Mouse (Mus musculus) fibroblast of lung, adult 2 months (primary cell): ENCODE measurements around the gene Atp6v0a1.

Source experiments
- DNase-seq: peaks from one replicate; pipeline ENCODE4 v3.0.0-alpha.2; 2011; ENCODE audit warnings: low read depth

The Atp6v0a1 gene

DNA sequence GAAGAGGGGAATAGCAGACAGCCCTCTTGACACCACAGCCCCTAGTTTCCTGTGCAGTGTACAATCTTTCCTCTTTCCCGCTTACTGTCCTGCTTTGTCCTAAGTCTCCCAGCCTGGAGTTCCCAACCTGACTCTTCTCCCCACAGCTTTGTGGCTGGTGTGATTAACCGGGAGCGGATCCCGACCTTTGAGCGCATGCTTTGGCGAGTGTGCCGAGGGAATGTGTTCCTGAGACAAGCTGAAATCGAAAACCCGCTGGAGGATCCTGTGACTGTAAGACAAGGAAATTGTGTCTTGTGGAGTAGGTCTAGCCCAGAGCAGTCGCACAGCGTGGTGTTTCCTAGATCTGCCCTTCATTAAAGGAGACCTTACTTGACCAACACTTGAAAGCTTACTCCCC, 17.9 kb downstream of the Atp6v0a1 start:
- DNase-seq, result no peak

DNA sequence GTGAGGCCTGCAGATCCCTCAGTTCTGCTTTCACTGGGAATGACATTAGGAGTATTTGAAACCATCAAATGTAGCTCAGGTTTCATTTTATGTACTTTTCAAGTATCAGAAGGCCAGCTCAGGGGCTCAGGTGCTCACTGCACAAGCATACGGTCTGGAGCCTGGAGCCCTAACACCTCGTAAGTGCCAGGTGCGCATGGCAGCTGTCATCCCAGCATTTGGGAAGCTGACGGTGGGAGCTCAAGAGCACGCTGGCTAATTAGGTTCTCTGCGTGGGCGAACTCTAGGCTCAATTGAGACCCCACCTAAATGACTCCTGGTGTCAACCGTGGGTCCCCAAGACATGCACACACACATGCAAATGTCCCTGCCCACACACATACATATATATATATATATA, 20.1 kb downstream of the Atp6v0a1 start:
- DNase-seq, result no peak

DNA sequence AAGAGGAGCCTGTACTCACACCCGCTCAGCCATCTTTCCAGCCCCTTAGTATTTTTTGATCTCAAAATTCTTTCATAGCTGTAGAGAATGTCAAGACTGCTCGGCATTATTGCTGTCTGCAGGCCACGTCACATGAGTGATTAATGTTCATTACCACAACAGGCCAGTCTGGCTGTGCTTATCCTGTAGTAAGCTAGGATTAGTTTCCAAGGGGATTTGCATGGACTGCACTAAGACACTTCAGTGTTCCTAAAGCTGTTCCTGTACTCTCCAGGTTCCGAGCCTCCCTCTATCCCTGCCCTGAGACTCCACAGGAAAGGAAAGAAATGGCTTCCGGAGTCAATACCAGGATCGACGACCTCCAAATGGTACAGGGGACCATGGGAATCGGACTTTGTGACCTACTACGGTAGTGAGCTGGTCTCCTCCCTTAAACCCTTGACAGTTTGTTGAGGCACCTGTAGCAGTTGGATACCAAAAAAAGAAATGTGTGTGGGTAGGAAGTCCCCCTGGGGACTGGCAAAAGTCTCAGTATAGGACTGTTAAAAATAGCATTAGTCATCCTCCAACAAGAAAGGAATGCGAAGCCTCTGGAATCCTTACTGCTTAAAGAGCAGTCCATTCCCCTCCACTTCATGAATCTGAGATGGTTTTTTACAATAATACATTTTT, 21.0 kb downstream of the Atp6v0a1 start:
- no peak for DNase-seq

DNA sequence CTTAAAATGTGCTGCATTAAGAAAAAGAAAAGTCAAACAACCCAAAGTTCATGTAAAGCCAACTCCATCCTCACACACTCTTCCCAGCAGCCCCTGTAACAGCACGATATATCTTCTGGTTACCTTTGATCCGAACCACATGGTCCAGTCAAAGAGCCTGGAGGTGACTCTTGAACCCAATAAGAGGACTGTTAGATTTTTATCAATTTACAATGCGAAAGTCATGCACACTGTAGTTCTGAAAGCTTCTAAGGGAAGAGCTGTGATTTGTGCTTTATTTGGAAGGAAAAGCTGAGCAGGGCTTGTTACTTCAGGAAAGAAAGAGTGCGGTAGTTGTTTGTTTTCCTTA, 21.5 kb downstream of the Atp6v0a1 start:
- DNase-seq, result no peak

DNA sequence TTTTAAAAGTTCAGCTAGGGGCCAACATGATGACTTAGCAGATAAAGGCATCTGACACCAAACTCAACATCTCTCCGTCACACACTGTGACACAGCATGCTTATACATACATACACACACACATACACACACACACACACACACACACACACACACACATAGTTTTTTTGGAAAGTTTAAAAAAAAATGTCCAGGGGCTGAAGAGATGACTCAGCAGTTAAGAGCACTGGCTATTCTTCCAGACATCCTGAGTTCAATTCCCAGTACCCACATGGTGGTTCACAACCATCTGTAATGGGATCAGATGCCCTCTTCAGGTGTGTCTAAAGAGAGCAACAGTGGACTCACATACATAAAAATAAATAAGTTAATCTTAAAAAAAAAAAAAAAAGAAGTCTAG, 22.2 kb downstream of the Atp6v0a1 start:
- DNase-seq, result no peak

DNA sequence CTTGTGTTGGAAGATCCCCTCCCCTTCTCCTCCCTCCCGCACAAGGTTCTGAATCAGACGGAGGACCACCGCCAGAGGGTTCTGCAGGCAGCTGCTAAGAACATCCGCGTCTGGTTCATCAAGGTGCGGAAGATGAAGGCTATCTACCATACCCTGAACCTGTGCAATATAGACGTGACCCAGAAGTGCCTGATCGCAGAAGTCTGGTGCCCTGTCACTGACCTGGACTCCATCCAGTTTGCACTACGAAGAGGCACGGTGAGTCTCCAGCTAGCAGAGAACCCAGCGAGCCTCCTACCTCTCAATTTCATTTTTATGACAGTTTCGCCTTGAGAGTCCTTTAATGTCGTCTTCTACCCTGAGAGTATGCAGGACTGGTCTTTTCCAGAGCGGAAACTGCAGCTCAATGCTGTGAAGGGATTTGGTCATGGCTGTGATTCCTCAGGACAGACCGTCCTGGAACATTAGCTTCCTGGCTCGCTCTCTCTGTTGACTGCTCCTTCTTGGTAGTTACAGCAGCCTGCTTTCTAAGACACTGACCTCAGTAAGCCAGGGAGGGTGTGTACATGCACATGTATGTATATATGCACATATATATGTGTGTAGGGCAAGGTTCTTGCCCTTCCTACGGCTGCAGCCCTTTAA, 24.7 kb downstream of the Atp6v0a1 start:
- DNase-seq, result no peak

DNA sequence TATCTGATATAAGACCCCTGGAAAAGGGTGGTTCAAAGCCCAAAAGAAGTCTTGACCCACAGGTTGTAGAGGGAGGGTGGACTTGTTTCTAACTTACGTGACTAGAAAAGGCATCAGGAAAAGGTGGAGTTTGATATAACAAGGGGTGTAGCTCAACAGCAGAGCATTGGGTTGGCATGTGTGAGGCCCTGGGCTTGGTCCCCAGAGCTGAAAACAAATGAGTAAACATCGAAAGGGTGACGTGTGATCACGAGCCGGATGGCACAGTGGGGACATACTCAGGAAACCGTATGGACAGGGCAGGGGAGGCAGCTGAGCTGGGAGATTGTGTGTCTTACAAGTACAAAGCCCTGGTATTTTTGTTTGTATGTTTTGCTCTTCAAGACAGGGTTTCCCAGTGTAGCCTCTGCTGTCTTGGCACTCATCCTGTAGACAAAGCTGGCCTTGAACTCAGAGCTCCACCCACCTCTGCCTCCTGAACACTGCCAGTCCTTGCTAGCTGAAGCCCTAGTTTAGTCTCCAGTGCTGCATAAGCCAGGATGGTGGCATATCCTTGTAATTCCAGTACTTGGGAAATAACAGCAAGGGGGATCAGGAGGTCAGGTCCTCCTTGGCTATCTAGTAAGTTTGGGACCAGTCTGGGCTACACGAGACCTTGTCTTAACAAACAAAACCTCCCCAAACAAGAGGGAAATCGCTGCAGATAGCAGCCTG, 25.5 kb downstream of the Atp6v0a1 start:
- no peak for DNase-seq

DNA sequence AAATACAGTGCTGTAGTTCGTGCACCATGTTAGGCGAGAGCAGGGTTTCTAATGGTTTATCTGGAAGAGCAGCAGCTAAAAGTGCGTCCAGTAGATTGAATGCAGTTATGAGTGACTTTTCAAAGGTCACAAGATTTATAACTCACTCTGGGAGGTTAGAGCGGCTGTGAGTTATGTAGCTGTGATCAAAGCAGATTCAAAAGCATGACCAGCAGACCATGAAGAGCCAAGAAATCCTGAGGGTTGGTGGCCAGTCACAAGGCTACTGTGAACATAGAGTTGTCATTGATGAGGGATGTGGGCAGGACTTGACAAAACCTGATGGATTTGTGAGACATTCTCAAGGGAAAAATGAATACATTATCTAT, 26.1 kb downstream of the Atp6v0a1 start:
- no peak for DNase-seq

DNA sequence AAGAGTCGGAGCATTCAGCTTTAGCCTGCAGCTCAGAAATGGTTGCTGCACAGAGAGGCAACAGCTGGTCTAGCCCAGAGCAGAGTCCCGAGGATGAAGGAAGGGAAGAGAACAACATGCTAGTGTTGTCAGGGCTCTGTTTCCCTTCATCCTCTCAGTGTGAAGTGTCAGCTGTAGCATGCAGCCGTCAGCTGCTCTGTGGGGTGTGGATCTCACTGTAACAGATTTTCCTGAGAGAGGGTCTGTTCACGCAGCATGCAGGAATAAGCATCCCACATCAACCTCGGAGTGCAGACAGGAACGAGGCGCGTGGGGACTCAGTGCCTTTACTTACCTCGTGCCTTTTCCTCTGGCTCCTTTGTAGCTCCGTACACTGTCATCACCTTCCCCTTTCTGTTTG, 28.5 kb downstream of the Atp6v0a1 start:
- no peak for DNase-seq

DNA sequence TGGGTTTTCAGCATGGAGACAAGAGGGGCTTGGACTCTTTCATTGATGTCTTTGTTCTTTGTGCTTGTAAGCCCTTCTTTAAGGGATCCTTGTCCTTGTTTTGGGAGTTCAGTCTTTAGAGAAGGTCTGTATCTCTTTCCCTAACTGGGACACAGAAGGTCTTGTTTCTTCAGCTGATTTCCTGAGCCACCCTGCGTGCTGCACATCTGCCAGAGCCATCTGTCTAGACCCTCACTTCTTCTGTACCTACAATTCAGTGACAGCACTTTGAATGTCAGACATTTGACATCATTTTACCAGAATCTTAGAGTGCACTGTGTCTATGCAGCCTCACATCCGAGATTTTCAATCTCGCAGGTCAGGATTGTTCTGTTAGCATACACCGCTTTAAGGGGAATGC, 36.6 kb downstream of the Atp6v0a1 start:
- DNase-seq, result no peak

DNA sequence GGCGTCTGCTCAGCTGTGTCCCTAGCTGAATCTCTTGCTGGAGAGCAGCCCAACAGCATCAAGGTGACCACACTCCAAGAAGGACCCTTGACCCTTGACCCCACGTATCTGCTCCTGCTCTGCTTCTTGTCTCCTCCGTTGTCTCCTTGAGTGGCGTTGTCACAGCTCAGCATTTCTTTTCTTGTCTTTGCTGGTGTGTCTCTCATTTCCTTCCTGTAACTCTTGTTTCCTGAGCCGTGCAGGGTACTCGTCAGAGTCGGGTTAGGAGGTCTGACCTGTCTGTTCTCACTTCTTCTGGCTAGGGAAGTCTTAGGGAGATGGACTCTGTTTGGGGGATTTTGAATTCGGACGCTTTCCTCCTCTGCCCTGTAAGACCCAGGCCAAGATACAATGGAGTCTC, 37.2 kb downstream of the Atp6v0a1 start:
- no peak for DNase-seq

DNA sequence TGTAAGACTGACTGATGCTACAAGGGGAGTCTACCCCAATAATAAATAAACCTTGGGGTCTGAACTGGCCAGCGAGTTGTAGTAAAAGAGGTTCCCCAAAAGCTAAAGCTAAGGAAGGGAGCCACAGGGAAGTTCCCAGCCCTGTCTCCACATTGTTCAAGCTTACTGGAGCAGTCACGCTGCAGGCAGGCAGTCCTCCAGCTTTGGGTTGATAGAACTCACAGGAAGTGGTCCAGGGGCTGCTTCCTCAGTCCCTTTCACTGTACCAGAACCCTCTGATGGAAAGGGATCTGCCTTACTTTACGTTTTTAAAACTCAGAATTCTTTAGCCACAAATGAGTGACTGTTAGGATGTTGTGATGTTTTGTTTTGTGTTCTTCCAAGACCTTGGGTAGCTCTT, 38.2 kb downstream of the Atp6v0a1 start:
- no peak for DNase-seq

DNA sequence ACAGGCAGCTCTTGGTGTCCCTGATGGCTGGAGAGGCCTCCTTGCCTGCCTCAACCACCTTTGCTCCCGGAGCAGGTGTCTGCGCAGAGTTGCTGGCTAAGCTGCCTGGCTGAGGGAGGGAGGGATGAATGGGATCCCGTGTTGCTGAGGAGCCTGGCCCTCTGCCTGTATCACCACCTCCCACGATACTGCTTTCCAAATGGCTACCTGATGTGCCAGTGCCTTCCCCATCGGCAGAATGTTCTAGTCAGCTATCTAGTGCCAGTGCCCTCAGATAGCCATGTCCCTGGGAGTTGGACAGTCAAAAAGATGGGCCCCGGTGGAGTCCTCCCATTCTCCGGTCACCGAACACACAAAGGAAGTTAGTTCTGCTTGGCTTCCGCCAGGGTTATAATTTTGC, 41.1 kb downstream of the Atp6v0a1 start:
- no peak for DNase-seq

DNA sequence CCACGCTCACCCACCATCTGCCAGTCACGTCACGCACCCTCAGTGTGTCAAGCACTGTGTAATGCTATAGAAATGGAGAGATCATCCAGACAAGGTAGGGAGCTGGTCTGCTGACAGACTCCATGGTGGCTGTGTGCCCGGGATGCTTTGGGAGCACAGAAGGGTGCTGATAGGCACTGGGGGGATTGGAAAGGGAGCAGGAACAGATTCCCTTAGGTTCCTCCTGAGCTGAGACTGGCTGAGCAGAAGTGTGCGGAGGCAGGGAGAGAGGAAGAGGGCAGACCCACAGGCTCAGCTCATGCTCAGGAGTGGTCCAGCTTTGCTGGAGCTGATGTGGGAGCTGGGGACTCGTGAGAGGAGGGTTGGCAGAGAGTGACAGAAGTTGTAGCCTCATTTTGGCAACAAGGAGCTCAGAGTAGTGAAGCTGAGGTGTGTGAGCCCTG, 41.8 kb downstream of the Atp6v0a1 start:
- no peak for DNase-seq

DNA sequence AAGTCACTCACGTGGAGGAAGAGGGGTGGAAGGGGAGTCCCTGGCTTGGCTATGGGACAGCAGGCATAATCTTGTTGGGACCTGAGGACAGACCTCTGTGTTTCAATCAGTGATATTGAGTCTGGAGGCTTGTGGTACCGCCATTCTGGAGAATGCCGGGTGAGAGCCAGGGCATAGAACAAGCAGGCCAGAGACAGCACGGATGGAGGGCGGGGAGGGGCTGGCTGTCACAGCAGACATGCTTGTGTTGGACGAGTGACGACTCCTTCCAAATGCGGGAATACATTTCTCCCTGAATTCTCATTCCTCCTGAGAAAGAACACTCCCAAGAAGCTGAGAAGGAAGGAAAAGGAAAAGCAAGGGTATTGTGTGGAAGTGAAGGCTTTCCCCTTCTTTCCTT, 42.4 kb downstream of the Atp6v0a1 start:
- no peak for DNase-seq

DNA sequence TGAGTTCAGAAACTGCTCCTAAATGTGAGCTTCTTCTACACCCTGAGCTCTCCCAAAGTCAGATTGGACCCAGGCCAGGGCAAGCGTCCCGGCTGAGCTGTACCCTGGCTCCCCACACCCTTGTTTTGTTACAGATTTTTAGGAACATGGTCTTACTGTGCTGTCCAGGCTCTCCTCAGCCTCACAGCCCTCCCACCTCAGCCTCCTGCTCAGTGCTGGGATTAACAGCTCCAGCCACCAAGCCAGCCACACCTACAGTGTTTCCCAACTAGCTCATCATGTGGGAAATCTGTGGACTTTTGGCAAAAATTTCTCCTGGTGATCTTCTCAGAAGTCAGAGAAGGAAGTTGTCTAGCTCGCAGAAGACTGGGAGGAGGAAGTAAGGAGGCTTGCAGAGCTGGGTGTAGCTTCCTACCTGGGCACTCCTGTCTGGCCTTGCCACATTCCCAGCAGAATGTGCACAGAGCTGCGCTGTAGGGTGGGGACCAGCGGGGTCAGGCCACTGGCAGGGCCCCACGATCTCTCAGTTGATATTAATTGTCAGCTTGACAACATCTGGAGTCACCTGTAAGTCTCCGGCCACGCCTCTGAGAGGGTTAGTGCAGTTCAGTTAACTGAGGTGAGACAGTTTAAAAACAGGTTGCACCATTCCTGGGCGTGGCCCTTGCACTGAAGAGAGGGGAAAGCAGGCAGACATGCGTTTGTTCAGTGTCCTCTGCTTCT, 43.7 kb downstream of the Atp6v0a1 start:
- no peak for DNase-seq

DNA sequence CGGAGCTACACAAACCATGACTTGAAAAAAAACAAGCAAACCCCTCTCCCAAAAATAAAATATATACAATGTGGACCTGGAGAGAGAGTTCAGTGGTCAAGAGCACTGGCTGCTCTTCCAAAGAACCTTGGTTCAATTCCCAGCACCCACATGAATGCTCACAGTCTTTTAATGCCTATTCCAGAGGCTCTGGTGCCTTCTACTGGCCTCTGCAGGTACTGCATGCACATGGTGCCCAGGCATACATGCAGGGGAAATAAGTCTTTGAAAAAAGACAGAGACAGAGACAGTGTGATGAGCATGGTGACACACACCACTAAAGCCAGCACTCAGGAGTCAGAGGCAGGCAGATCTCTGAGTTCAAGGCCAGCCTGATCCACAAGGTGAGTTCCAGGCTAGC, 44.7 kb downstream of the Atp6v0a1 start:
- no peak for DNase-seq

DNA sequence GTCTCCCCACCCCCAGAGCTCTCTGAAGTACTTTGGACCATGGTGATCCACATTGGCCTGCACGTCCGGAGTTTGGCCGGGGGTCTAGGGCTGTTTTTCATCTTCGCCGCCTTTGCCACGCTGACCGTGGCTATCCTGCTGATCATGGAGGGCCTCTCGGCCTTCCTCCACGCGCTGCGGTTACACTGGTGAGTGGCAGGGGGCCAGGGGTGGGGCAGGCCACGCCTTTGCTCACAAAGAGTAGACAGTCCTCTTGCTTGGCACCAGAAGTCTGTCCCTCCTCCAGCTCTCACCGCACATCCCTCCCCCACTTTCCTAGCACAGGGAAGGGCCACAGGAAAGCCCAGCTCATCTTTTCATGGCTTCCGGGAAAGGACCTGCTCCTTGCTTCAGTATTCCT, 46.2 kb downstream of the Atp6v0a1 start:
- no peak for DNase-seq

DNA sequence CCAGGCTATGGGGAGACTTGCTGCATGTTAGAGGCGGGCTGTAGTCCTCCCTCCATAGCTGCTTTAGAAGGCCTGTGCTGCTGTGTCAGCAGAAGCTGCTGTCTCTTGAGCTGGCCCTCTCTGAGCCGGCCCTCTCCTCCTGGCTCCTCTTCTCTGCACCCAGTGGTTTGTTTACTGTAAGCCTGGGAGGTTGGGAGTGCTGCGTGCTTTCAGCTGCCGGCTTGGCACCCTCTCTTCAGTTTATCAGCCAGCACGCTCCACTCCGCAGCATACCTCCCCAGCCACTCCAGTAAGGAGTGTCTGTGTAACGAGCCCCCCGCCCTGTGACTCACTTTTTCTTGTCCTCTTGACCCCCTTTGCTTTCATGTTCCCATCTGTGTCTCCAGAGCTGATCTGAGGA, 47.6 kb downstream of the Atp6v0a1 start:
- DNase-seq, result no peak

DNA sequence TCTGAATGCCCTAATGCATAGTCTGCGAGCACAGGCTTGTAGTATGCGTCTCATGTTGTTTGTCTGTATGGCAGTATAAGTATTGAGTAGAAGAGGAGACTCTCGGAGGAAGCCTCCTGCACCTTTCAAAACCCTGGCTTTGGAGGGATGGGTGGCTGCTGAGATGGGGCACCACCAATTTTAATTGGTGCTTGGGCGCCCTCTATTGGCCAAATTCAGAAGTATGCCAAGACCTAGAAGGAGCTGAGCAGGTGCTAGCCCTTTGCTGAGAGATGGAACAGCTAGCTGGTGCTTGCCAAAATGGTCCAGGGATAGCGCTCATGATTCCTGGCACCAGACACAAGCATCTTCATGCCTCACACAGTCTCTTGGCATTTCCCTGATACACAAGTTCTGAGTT, 48.6 kb downstream of the Atp6v0a1 start:
- no peak for DNase-seq

DNA sequence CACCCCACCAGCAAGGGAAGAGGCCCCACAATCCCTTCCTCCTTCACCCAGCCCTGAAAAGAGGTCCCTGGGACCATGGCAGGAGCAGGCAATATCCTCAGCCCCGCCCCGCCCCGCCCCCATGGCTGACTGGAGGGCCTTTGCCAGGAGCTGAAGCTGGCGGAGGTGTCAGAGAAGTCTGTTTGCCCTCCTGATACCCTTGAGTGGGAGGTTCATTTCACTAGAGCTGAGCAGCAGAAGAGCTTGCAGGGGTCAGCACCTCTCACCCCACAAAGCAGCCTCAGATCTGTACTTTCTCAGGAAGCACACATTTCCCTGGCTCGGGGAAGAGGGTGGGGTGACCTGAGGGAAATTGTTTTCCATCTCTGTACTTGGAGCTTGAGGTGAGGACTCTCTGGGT, 49.5 kb downstream of the Atp6v0a1 start:
- no peak for DNase-seq

DNA sequence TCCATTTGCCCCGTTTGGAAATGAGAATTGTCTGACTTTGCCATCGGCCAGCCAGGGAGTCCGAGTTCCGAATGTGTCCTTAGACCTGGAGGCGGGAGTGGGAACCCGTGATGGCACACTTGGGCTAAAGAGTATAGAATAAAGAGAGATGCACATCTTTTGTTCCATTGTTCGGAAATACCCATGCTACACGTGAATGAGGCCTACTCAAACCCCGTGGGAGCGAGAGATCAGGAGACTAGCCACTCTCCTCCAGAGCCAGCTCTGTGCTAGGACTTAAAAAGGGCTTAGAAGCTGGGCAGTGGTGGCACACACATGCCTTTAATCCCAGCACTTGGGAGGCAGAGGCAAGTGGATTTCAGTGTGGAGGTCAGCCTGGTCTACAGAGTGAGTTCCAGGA, 50.2 kb downstream of the Atp6v0a1 start:
- DNase-seq, result no peak

DNA sequence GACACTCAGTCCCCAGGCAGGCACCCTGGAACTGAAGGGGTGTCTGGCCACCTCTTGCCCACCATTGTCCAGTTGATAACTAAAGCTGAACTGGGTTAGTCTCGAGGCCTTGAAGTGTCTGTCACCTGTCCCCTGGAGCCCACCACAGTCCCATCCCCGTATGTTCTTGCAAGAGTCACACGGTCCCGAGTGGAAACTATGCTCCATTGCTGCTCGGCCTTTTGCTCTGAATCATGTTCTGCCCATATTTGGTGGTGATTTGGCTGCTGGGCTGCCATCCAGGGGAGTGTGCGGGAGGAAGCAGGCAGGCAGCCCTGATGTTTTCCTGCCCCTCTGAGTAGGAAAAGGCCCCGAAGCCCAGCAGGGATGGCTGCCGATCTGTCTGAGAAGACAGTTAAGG, 50.9 kb downstream of the Atp6v0a1 start:
- peak; percentile 85 for DNase-seq
